Mouse (Mus musculus) CD4-positive naive resting alpha-beta T cell, adult 57 days (primary cell): ENCODE measurements around the gene Zfp94. TPM values are rescaled to one million over a fixed set of nuclear protein-coding genes. Genes with fewer than 3 reads are reported as not detected.

Experiments
- total RNA-seq: library from RNA; stranded (reverse); gene quantifications from one replicate; pipeline ENCODE4 v1.2.4, GENCODE M21; 2023

Gene Zfp94
- 5.2 TPM for total RNA-seq

GRCm38 (mm10) chr7:24316567-24317092, at the start of gene Zfp94:
TSS of gene Zfp94 (minus strand) at chr7:24316666.

GRCm38 (mm10) chr7:24348896-24349295, 32.4 kb upstream of the Zfp94 start, which contains the start of gene Lypd5:
TSS of gene Lypd5 (plus strand) at chr7:24349196.

DNA sequence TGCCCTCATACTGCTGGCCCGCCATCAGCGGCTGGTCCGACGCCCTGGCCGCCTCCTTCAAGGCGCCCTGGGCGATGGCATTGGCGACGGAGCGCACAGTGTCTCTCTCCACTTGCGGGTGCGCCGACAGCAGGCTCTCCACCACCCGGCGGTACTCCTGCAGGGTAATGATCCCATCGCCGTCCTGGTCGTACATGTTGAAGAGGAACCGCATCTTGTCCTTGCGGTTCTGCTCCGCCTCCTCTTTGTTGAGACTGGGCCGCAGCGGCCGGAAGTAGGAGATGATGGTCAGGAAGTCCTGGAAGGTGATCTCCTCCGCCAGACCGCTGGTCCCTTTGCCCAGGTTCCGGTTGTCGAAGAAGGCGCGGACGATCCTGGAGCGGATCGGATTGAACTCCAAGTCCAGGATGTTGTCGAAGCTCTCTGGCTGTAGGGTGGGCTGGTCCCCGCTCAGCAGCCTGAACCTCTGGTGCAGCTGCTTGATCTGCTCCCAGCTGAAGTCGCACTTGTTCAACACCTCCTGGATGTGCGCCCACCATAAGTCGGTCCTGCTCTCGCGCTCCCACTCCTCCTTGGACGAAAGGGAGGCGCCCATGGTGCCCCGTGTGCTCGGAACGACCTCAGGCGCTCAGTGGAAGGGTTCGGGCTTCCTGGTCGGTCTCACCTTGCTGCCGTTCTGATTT, 17.0 kb upstream of the Zfp94 start, which contains the start of gene Tescl:
Gene Tescl (minus strand): TSS at position 633 of the 683 bp plus-strand sequence.

GRCm38 (mm10) chr7:24300771-24301282, 15.6 kb downstream of the Zfp94 start, which contains the start of gene Zfp61:
TSS of gene Zfp61 (minus strand) at chr7:24301232.

DNA sequence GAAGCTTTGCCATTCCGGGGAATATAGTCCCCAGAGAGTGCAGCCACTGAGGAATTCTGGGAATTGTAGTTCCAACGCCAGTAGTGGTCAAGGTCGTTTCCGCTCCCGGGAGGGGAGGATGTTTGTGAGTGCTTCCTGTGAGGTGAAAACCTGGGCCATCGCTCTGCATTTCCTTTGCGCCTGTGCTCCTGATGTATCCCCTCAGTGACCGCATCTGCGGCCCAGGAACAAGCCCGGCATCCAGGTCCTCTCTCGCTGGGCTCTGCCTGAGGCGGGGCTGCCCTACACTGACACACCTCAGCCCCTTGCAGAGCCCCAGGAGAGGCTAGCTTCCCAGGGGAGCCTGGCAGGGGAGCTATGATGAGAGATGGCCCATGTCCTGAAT, 46.2 kb downstream of the Zfp94 start, which contains the start of gene Zfp93:
Gene Zfp93 (plus strand): TSS at position 133 of the 385 bp plus-strand sequence.

GRCm38 (mm10) chr7:24254633-24255474, 61.6 kb downstream of the Zfp94 start, which contains the start of gene Zfp108:
TSS of gene Zfp108 (plus strand) at chr7:24254794.

Other genes starting within 250 kb of the Zfp94 start
- 32.1 TPM for gene Zfp180, start 234.7 kb downstream of the Zfp94 start, total RNA-seq
- 2.5 TPM for gene Zfp112, start 204.4 kb downstream of the Zfp94 start, total RNA-seq
- gene Zfp235, start 182.5 kb downstream of the Zfp94 start, total RNA-seq = 6.9 TPM
- not detected for gene Zfp114, start 141.6 kb downstream of the Zfp94 start, total RNA-seq
- gene Zfp111, start 105.2 kb downstream of the Zfp94 start, total RNA-seq = 0.77 TPM
- gene Zfp109, start 79.1 kb downstream of the Zfp94 start, total RNA-seq = 2.3 TPM
- gene Zfp108, start 61.9 kb downstream of the Zfp94 start, total RNA-seq = not detected
- 0.98 TPM for gene Zfp93, start 46.2 kb downstream of the Zfp94 start, total RNA-seq
- gene Zfp61, start 15.4 kb downstream of the Zfp94 start, total RNA-seq = 11.3 TPM
- not detected for gene Tescl, start 17.3 kb upstream of the Zfp94 start, total RNA-seq
- not detected for gene Lypd5, start 32.5 kb upstream of the Zfp94 start, total RNA-seq
- gene Kcnn4, start 53.6 kb upstream of the Zfp94 start, total RNA-seq = 205 TPM
- gene Smg9, start 83.0 kb upstream of the Zfp94 start, total RNA-seq = 135 TPM
- gene Irgc1, start 135.6 kb upstream of the Zfp94 start, total RNA-seq = 4.3 TPM
- 204 TPM for gene Plaur, start 145.8 kb upstream of the Zfp94 start, total RNA-seq
- gene Cadm4, start 165.4 kb upstream of the Zfp94 start, total RNA-seq = 0.44 TPM
- 1.4 TPM for gene Zfp428, start 190.3 kb upstream of the Zfp94 start, total RNA-seq
- not detected for gene AC161166.1, start 195.8 kb upstream of the Zfp94 start, total RNA-seq
- gene Irgq, start 214.0 kb upstream of the Zfp94 start, total RNA-seq = 12.2 TPM
- not detected for gene Pinlyp, start 229.5 kb upstream of the Zfp94 start, total RNA-seq
- 53.1 TPM for gene Xrcc1, start 229.6 kb upstream of the Zfp94 start, total RNA-seq